Mouse (Mus musculus) Muller cell, postnatal 12 days (primary cell): ENCODE measurements around the gene Gm7030.
A peak's percentile ranks its signal among the peaks of the same experiment; 100 is the strongest.
"Not testable (repeated sequence)": the region's sequence is repeated elsewhere in the genome, so short reads cannot be mapped to it uniquely, and the experiment has no call there.

Experiments used
- DNase-seq: peaks from one replicate; pipeline ENCODE4 v3.0.0-alpha.2; 2015; ENCODE audit errors: inconsistent ontology term

Gene Gm7030

DNA sequence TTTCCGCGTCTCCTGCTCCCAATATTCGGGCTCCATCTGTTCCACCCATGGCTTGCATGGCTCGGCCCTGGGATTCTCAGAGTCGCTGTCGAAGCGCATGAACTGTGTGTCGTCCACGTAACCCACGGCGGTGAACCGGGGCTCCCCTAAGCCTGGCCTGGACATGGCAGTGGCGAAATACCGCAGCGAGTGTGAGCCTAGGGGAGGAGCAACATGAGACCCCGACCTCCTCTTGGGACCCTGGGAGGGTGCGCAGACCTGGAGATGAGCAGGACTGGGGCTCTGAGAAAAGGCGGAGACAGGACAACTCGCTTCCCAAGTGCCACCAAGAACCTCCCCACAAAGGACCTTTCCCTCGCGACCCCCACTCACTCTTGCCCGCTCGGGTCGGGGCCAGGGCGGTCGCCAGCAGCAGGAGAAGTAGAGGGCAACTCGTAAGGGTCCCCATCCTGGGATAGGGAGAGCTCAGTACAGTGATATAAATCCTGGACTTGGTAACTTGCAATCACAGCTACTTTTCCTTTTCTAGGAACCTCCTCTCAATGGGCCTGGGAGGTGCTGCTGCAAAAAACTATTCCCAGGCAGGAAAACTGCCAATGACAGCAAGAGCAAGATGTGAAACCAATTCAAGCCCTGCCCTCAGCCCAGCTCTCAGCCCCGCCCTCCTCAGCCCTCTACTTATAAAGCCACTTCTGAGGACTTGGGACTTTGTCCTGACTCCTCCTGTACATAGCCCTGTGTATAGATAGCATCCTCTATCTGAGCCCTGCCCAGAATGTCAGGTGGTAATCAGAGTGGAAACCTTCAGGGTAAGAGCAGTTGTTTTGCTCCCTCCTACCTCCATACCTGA lies at the start of gene Gm7030:
Gene Gm7030 (minus strand): TSS at position 458 of the 850 bp plus-strand sequence.
- not testable (repeated sequence) for DNase-seq

DNA sequence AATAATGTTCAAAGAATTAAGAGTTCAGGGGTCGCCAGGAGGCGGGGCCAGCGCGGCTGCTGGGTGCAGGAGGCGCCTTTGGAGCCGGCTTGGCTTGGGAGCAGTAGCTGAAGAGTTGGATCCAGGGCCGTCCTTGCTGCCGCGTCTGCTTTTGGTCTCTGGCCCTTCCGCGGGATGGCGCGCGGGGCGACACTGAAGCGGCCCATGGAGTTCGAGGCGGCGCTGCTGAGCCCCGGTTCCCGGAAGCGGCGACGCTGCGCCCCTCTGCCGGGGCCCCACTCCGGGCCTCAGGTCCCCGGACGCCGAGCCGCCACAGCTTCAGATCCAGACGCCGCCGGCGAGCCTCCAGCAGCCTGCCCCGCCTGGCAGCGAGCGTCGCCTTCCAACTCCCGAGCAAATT lies 49.7 kb upstream of the Gm7030 start:
- peak; percentile 38 for DNase-seq

GRCm38 (mm10) chr17:36176132-36176531 lies 46.9 kb upstream of the Gm7030 start:
- not testable (repeated sequence) for DNase-seq

GRCm38 (mm10) chr17:36170287-36170814 lies 41.1 kb upstream of the Gm7030 start:
- no peak for DNase-seq

DNA sequence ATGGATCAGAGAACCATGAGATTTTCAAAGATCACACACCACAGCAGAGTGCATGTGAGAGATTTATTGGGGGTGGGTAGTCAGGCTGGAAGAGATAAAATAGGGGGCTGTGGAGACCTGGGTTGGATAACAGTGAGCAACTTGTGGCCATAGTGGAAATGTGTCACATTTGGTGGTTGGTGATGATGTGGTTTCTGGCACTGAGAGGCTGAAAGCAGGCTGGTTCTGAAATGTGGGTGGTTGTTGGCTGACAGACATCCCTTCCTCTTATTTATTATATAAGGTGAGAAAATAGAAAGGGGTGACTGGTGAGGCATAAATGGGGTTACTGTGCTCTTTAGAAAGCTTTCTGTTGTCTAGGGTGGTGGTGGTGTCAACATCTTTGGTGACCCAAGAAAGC lies 40.5 kb upstream of the Gm7030 start:
- no peak for DNase-seq

- DNase-seq = not testable (repeated sequence)
These were observed 39.9 kb upstream of the Gm7030 start for GRCm38 (mm10) chr17:36169094-36169493.

GRCm38 (mm10) chr17:36168039-36168652 lies 38.9 kb upstream of the Gm7030 start, which contains the start of gene Gm8909:
TSS of gene Gm8909 (minus strand) at chr17:36168537.
- DNase-seq = no peak

- peak; percentile 52 for DNase-seq
These were observed 38.2 kb upstream of the Gm7030 start for GRCm38 (mm10) chr17:36167306-36168038.

- not testable (repeated sequence) for DNase-seq
These were observed 37.7 kb upstream of the Gm7030 start for GRCm38 (mm10) chr17:36166901-36167300.

GRCm38 (mm10) chr17:36161129-36162051 lies 32.2 kb upstream of the Gm7030 start:
- no peak for DNase-seq

DNA sequence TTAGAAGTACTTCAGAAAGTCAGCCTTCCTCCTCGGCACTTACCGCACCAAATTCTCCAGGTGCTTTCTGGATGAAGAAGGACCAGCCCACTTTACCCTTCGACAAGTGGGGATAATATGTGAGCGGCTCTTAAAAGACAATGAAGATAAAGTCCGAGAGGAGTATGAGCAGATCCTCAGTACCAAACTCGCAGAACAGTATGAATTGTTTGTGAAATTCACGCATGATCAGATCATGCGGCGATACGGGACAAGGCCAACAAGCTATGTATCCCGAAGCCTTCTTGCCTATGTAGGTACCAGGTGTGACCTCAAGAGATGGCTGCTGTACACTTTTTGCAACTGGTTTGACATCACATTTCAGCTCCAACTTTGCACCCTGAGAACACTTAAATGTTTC lies 29.0 kb upstream of the Gm7030 start:
- not testable (repeated sequence) for DNase-seq

DNA sequence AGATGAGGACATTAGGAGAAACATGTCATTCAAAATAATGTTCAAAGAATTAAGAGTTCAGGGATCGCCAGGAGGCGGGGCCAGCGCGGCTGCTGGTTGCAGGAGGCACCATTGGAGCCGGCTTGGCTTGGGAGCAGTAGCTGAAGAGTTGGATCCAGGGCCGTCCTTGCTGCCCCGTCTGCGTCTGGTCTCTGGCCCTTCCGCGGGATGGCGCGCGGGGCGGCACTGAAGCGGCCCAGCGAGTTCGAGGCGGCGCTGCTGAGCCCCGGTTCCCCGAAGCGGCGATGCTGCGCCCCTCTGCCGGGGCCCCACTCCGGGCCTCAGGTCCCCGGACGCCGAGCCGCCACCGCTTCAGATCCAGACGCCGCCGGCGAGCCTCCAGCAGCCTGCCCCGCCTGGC lies 28.6 kb upstream of the Gm7030 start:
- peak; percentile 34 for DNase-seq

DNA sequence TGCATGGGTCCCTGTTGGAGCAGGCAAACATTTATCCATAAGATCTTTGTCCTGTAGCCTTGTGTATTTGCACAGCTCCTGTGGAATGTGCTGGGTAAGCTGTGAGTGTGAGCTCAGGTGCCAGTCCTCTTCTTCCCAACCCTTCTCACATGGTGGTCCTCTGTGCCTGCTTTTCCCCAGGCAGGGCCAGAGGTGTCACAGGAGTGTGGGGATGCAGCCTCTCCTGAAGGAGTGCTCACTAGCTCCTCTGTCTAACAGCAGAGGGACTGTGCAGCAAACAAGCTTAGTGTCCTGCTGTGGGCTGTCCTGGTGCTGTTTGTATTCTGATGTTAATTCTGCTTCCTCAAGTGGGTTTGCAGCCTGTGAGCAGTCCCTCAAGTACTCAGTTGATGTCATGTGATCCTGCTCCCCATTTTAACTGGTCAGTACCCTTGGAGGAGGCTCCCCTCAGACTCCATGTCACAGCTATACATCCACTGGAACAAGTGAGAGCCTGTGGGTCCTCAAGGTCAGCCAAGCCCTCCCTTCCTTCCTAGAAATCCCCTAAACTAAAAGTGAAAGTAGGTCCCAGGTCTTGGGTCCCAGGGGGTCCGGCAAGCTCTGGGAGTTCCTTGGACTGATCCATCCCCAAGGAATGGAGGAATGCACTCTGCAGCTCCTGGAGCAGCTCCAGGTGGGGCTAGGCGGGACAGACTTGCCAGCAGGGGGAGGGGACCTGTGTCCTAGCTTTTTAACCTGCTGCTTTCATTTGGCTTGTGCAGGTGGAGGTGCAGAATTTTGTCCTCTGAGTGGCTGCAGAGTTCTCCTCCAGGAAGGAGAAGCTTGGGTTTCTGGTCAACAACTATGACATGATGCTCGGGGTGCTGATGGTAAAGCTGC lies 25.3 kb upstream of the Gm7030 start:
- no peak for DNase-seq

DNA sequence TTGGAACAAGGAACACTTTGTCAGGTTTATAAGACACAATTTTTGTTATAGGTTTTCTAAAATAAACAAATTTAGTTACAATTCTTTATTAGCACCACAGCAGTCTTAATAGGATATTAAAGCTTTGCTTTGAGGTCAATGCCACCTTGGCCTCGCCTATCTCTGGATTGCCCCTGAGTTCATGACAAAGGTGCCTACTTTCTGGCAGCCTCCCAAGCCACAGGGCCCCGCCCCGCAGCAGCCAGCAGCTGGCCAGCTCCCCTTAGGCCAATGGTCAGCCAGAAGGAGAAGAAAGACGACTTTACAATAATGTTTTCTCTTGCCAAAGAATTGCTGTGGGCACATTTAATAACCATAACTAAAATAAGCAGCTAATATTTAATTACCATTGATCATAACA lies 22.0 kb upstream of the Gm7030 start:
- DNase-seq = not testable (repeated sequence)

DNA sequence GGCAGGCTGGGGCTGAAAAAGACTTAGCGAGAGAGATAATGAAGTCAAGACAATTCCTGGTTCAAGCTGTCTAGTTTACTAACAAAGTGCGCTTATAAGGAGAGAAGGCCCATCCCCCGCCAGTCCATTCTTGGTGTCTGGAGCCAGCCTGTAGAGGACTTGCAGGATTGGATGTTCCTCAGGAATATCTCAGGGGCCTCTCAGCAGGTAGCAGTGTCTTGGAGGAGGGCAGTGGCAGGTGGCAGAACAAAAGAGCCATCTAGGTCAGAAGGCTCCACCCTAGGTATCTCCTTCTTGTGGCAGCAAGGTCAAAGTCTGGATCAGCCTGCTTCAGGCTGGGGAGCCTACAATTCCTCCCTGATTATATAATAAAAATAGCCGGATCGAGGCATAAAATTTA lies 19.2 kb upstream of the Gm7030 start:
- DNase-seq = not testable (repeated sequence)

DNA sequence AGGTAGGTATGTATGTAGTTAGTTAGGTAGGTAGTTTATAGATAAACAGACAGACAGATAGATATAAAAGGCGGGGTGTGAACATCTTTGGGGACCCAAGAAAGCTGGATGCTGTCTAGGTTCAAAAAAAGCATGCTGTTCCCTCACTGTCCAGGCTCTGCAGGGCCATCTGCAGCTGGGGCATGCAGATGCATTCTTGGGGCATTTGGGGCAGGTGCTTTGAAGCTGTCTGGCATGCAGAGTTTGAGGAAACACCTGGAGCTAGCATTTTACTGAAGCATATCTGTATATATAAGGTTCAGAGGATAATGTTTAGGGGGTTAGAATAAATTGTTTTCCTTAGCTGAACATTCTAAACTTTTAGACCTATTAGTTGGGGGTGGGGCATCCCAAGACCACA lies 17.7 kb upstream of the Gm7030 start:
- DNase-seq = not testable (repeated sequence)

DNA sequence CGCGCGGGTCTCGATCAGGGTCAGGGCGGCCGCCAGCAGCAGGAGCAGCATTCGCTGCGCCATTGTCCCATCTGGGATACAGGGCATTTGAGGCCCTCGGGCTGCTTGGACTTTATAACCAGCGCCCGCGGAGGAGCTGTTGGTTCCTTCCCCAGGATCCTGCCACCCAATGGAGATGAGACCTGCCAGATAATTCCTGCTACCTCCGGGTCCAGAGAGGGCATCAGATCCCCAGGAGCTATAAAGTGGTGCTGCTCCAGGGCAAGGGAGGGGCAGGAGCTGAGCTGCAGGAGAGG lies 16.6 kb upstream of the Gm7030 start:
- DNase-seq = not testable (repeated sequence)

DNA sequence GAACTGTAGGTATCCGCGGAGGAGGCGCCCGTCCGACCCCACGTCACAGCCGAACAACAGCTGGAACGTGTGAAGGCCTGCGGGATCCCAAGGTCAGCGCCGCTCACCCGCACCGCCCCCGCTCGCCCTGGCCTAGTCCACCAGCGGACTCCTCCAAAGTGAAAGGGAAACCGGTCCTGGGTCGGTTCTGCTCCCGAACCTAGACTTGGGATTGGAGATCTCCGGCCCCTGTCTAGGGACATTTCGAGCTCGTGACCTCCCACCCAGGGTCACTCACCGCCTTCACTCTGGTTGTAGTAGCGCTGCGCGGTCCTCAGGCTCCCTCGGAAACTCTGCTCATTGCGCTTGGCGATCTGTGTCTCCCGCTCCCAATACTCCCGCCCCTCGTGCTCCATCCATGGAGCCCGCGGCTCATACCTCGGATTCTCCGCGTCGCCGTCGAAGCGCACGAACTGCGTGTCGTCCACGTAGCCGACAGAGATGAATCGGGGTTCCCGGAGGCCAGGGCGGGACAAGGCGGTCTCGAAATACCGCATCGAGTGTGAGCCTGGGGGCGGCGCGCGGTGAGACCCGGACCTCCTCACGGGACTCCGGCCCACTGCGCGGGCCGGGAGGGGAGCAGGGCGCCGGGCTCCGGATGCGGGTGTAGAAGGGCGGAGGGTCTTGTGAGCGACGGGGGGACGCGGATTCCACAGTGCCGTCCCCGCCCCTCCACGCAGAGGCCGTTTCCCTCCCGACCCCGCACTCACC lies 16.1 kb upstream of the Gm7030 start:
- peak; percentile 65 for DNase-seq

DNA sequence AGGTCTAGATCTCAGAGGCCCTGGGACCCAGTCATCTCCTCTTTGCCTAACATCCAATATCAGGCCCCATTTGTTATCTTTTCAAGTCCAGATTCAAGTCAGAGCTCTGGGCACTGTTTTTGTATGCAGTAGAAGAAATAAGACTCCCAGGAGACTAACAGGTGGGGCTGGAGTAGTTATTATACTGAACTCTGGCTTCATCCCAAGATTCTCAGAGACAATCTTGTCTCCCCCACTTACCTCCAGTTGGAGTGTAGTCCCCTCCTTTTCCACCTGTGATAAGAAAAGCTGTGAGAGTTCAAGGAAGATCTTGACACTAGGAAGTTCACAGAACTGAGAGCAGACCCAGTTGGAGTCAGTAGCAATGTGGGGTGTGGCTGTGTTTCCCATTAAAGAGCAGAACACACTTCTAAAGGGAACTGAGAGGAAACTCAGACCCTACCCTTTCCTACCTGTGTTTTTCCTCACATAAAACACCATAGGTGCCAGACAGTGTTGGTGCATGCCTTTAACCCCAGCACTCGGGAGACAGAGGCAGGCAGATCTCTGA lies 7.1 kb upstream of the Gm7030 start:
- not testable (repeated sequence) for DNase-seq
